Mouse (Mus musculus) thymus, postnatal 25 days (tissue): ENCODE data around the gene Fpgt.

Source experiments
- DNase-seq: peaks from one replicate; pipeline ENCODE4 v3.0.0; 2022

Fpgt gene

GRCm38 (mm10) chr3:155093116-155093956, at the start of gene Fpgt, which contains the start of gene Lrriq3:
Gene Fpgt, minus strand, starts transcription at chr3:155093403.
Gene Lrriq3, plus strand, starts transcription at chr3:155093434.
- DNase-seq, result peak; percentile 81

GRCm38 (mm10) chr3:155141047-155141446, 47.8 kb upstream of the Fpgt start:
- DNase-seq, result no peak

- DNase-seq, result no peak
These were observed 44.5 kb upstream of the Fpgt start for GRCm38 (mm10) chr3:155137737-155138136.

- no peak for DNase-seq
These were observed 12.8 kb upstream of the Fpgt start for GRCm38 (mm10) chr3:155105957-155106356.

- DNase-seq, result no peak
These were observed 6.1 kb upstream of the Fpgt start for GRCm38 (mm10) chr3:155099266-155099665.

- DNase-seq, result no peak
These were observed 1.1 kb downstream of the Fpgt start for GRCm38 (mm10) chr3:155092081-155092480.

GRCm38 (mm10) chr3:155077908-155078307, 15.3 kb downstream of the Fpgt start:
- DNase-seq, result no peak

- DNase-seq, result no peak
These were observed 33.8 kb downstream of the Fpgt start for GRCm38 (mm10) chr3:155059449-155059822.

GRCm38 (mm10) chr3:155058800-155059448, 34.3 kb downstream of the Fpgt start:
- no peak for DNase-seq

GRCm38 (mm10) chr3:155057566-155057965, 35.6 kb downstream of the Fpgt start:
- no peak for DNase-seq

- no peak for DNase-seq
These were observed 36.6 kb downstream of the Fpgt start for GRCm38 (mm10) chr3:155056606-155057005.

- no peak for DNase-seq
These were observed 37.8 kb downstream of the Fpgt start, which contains the start of gene Tnni3k for GRCm38 (mm10) chr3:155055231-155055916. Gene Tnni3k, minus strand, starts transcription at chr3:155055407.

GRCm38 (mm10) chr3:155053189-155053588, 40.0 kb downstream of the Fpgt start:
- DNase-seq, result no peak

- no peak for DNase-seq
These were observed 41.2 kb downstream of the Fpgt start for GRCm38 (mm10) chr3:155052021-155052420.

- DNase-seq, result no peak
These were observed 54.0 kb downstream of the Fpgt start for GRCm38 (mm10) chr3:155039012-155039836.
